Mouse (Mus musculus): Measurements from ENCODE around the gene Gm12169.

DNA sequence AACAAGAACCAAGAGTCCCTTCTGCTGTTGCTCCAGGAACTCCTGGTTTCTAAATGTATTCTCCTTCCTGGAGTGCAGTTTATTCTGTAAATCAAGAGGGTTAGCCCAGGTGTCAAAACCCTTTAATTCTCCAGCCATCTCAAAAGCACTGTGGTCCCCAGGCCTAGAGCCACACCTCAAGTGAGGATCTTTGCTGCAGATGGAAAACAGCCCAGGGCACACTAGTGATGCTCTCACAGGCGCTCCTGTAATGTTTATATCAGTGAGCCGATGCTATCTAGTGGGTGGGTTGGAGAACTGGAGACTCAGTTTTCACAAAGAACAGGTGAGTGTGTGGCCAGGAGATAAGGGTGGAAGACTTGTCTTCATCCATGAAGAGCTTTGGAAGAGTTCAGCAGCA is at the start of gene Gm12169:
- TF ChIP-seq CTCF (IDR thresholded peaks at IDR 0.05; ENCODE audit: low read depth) (no peak), EP300 (IDR thresholded peaks at IDR 0.05; ENCODE audit: low read depth) (no peak)

Data from liver, embryonic 14.5 days (tissue).